Mouse (Mus musculus) ES-E14 (cell line): ENCODE data around the gene Edil3. TPM values are rescaled to one million over a fixed set of nuclear protein-coding genes. Genes with fewer than 3 reads are reported as not detected.

ENCODE experiments used
- DNase-seq: peaks from one replicate; pipeline ENCODE4 v3.0.0-alpha.2; 2013; ENCODE audit warnings: low read depth, low spot score
- H3K27ac ChIP-seq: 2 replicates; pipeline ENCODE4 v1.5.1; 2012; ENCODE audit warnings: low read depth, mild to moderate bottlenecking, low read length, moderate library complexity, mixed read lengths; ENCODE audit not compliant: poor library complexity, insufficient read depth, severe bottlenecking
- H3K36me3 ChIP-seq: 2 replicates; pipeline ENCODE4 v1.6.1; 2012; ENCODE audit warnings: mild to moderate bottlenecking, low read length, moderate library complexity, mixed read lengths; ENCODE audit not compliant: control insufficient read depth, poor library complexity, insufficient read depth, severe bottlenecking
- H3K4me1 ChIP-seq, 2 experiments: fragments of 150-350 bp in 1 of 2; sonication (generic) in 1 of 2; 2 replicates each; pipeline ENCODE4 v1.6.1; 2012; ENCODE audit warnings: low read length in 2 of 2, mild to moderate bottlenecking in 1 of 2, mixed read lengths in 1 of 2; ENCODE audit not compliant: control insufficient read depth in 2 of 2, insufficient read depth in 2 of 2, poor library complexity in 1 of 2
- H3K4me3 ChIP-seq, 2 experiments: fragments of 150-350 bp in 1 of 2; sonication (generic) in 1 of 2; 2 replicates each; pipeline ENCODE4 v1.5.1; 2012; ENCODE audit warnings: low read length in 2 of 2, low read depth in 1 of 2, mild to moderate bottlenecking in 1 of 2, mixed read lengths in 1 of 2; ENCODE audit not compliant: insufficient read depth in 1 of 2, poor library complexity in 1 of 2, severe bottlenecking in 1 of 2
- H3K9ac ChIP-seq: 2 replicates; pipeline ENCODE4 v1.6.1; 2012; ENCODE audit warnings: low read depth, mild to moderate bottlenecking, low read length, mixed read lengths; ENCODE audit not compliant: poor library complexity, insufficient read depth, severe bottlenecking
- H3K9me3 ChIP-seq: fragments of 150-350 bp; sonication (generic); 2 replicates; pipeline ENCODE4 v1.6.1; 2012; ENCODE audit warnings: low read depth, mild to moderate bottlenecking, low read length; ENCODE audit not compliant: control insufficient read depth, insufficient read depth
- CHD2 ChIP-seq: IDR thresholded peaks from 2 replicates; pipeline ENCODE4 v1.6.1; 2014; ENCODE audit warnings: mild to moderate bottlenecking, low read depth, low read length, inconsistent platforms
- HCFC1 ChIP-seq: IDR thresholded peaks from 2 replicates; pipeline ENCODE4 v1.6.1; 2012; ENCODE audit warnings: low read length, inconsistent platforms, borderline replicate concordance; ENCODE audit not compliant: insufficient read depth
- MAFK ChIP-seq: IDR thresholded peaks from 2 replicates; pipeline ENCODE4 v1.6.1; 2014; ENCODE audit warnings: mild to moderate bottlenecking, low read depth, low read length, inconsistent platforms; ENCODE audit not compliant: insufficient read depth
- ZC3H11A ChIP-seq: IDR thresholded peaks from 2 replicates; pipeline ENCODE4 v1.6.1; 2012; ENCODE audit warnings: low read depth, mild to moderate bottlenecking, inconsistent platforms, low read length, borderline replicate concordance
- ZNF384 ChIP-seq: IDR thresholded peaks from 2 replicates; pipeline ENCODE4 v1.6.1; 2012; ENCODE audit warnings: low read depth, low read length, inconsistent platforms
- in situ Hi-C, 2 experiments: fragments of 600-800 bp; cut with MboI; formaldehyde crosslinking; loops; one replicate each; pipeline ENCODE4 v1.15.1; 2025; ENCODE audit warnings: low sequenced_read_pairs in 2 of 2, inconsistent platforms in 1 of 2; ENCODE audit not compliant: unreplicated experiment in 2 of 2
- total RNA-seq: library from RNA; depleted of rRNA; stranded (reverse); fragments of 300-350 nt; gene quantifications from 2 replicates; pipeline ENCODE4 v1.2.3, GENCODE M21; 2012

The Edil3 gene
- total RNA-seq, 1 experiment: 0.89 TPM

GRCm38 (mm10) chr13:88849739-88850138 is 28.5 kb downstream of the Edil3 start:
- in situ Hi-C loops: no loop called here
- no peaks in the 10 kb centered on the region for H3K36me3 ChIP-seq
- no peak overlapping the region for H3K27ac ChIP-seq
- H3K9ac ChIP-seq: no peak overlapping the region
- TF ChIP-seq ZC3H11A (no peak), ZNF384 (no peak), MAFK (no peak), CHD2 (no peak), HCFC1 (no peak)
- H3K4me1 ChIP-seq: no peaks in the 10 kb centered on the region
- H3K9me3 ChIP-seq: no peaks in the 10 kb centered on the region
- no peak overlapping the region for H3K4me3 ChIP-seq
- no peak for DNase-seq

GRCm38 (mm10) chr13:88879960-88880359 is 58.7 kb downstream of the Edil3 start:
- H3K9me3 ChIP-seq: no peaks in the 10 kb centered on the region
- no peak for DNase-seq
- no peak overlapping the region for H3K4me3 ChIP-seq
- no peak overlapping the region for H3K9ac ChIP-seq
- no peaks in the 10 kb centered on the region for H3K4me1 ChIP-seq
- no peak overlapping the region for H3K27ac ChIP-seq
- in situ Hi-C loops: no loop called here
- TF ChIP-seq ZC3H11A (no peak), CHD2 (no peak), ZNF384 (no peak), MAFK (no peak), HCFC1 (no peak)
- no peaks in the 10 kb centered on the region for H3K36me3 ChIP-seq

GRCm38 (mm10) chr13:88890728-88891127 is 69.5 kb downstream of the Edil3 start:
- in situ Hi-C loops: no loop called here
- no peaks in the 10 kb centered on the region for H3K4me1 ChIP-seq
- no peak for TF ChIP-seq ZC3H11A
- TF ChIP-seq CHD2: no peak
- no peak for TF ChIP-seq ZNF384
- TF ChIP-seq MAFK: no peak
- TF ChIP-seq HCFC1: no peak
- H3K9ac ChIP-seq: no peak overlapping the region
- DNase-seq: no peak
- H3K9me3 ChIP-seq: no peaks in the 10 kb centered on the region
- H3K27ac ChIP-seq: no peak overlapping the region
- H3K4me3 ChIP-seq: no peak overlapping the region
- no peaks in the 10 kb centered on the region for H3K36me3 ChIP-seq

- Histone ChIP-seq H3K36me3 (no peaks in the 10 kb centered on the region), H3K9ac (no peak overlapping the region), H3K4me3 (no peak overlapping the region), H3K4me1 (no peaks in the 10 kb centered on the region), H3K9me3 (no peaks in the 10 kb centered on the region), H3K27ac (no peak overlapping the region)
- in situ Hi-C loops: no loop called here
- TF ChIP-seq ZNF384: no peak
- TF ChIP-seq ZC3H11A: no peak
- TF ChIP-seq CHD2: no peak
- TF ChIP-seq MAFK: no peak
- TF ChIP-seq HCFC1: no peak
- DNase-seq: no peak
These were observed 78.8 kb downstream of the Edil3 start for GRCm38 (mm10) chr13:88900046-88900445.

GRCm38 (mm10) chr13:88907405-88907804 is 86.1 kb downstream of the Edil3 start:
- no peak for TF ChIP-seq CHD2
- no peak for TF ChIP-seq ZC3H11A
- no peak for TF ChIP-seq ZNF384
- no peak for TF ChIP-seq MAFK
- TF ChIP-seq HCFC1: no peak
- Histone ChIP-seq H3K4me3 (no peak overlapping the region), H3K9me3 (no peaks in the 10 kb centered on the region), H3K27ac (no peak overlapping the region), H3K36me3 (no peaks in the 10 kb centered on the region), H3K4me1 (no peaks in the 10 kb centered on the region), H3K9ac (no peak overlapping the region)
- in situ Hi-C loops: no loop called here
- DNase-seq: no peak
